Mouse (Mus musculus): ENCODE measurements around the gene Fam50b.

Fam50b gene

GRCm38 (mm10) chr13:34793816-34794215 is 59.2 kb downstream of the Fam50b start:
- DNase-seq (ENCODE audit: low spot score in 2 of 2), result peak in 1 of 2 experiments; percentile 29

DNA sequence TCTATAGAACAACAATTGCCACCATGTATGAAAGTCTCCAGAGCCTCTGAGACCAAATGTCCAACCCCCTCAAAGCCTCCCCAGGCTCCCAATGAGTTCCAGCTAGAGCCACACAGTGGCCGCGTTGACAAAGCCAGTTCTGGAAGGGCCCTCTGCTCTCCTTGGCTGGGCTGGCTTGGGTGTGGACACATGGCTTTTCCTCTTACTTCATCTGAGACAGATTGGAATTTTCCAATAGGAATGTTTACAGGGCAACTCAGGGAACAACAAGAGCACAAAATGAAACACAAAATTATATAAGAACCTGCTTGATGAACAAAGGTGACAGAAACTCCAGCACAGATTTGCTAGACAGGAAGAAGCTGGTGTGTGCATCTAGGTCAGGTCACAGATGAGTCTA is 59.8 kb downstream of the Fam50b start:
- DNase-seq (ENCODE audit: low spot score in 2 of 2), result no peak
